Mouse (Mus musculus) lung, embryonic 16.5 days (tissue): Measurements from ENCODE around the gene Sgca. TPM values are rescaled to one million over a fixed set of nuclear protein-coding genes. Genes with fewer than 3 reads are reported as not detected.
"Not testable (repeated sequence)": the region's sequence is repeated elsewhere in the genome, so short reads cannot be mapped to it uniquely, and the experiment has no call there.

Experiments used
- ATAC-seq: fragments of 200-750 bp; cut with Nextera tagmentation; 2 replicates; pipeline ENCODE4 v1.8.0; 2017; ENCODE audit warnings: low read depth, mild to moderate bottlenecking, moderate library complexity
- H3K27ac ChIP-seq: fragments of 300-500 bp; sonication (generic); 2 replicates; pipeline ENCODE4 v1.5.1; 2014; ENCODE audit warnings: mild to moderate bottlenecking, control low read depth, low read length
- H3K27me3 ChIP-seq: fragments of 300-500 bp; sonication (generic); 2 replicates; pipeline ENCODE4 v1.6.1; 2014; ENCODE audit warnings: low read depth, low read length, mixed read lengths; ENCODE audit not compliant: control insufficient read depth, insufficient read depth
- H3K36me3 ChIP-seq: fragments of 300-500 bp; sonication (generic); 2 replicates; pipeline ENCODE4 v1.6.1; 2014; ENCODE audit warnings: low read length; ENCODE audit not compliant: control insufficient read depth, insufficient read depth
- H3K4me1 ChIP-seq: fragments of 300-500 bp; sonication (generic); replicated peaks from 2 replicates; pipeline ENCODE4 v1.6.1; 2014; ENCODE audit warnings: low read length, mixed read lengths; ENCODE audit not compliant: control insufficient read depth, insufficient read depth
- H3K4me2 ChIP-seq: fragments of 300-500 bp; sonication (generic); 2 replicates; pipeline ENCODE4 v1.6.1; 2014; ENCODE audit warnings: low read depth, low read length, control low read depth
- H3K4me3 ChIP-seq: fragments of 300-500 bp; sonication (generic); 2 replicates; pipeline ENCODE4 v1.5.1; 2014; ENCODE audit warnings: mild to moderate bottlenecking, low read length, control low read depth
- H3K9ac ChIP-seq: fragments of 300-500 bp; sonication (generic); 2 replicates; pipeline ENCODE4 v1.6.1; 2014; ENCODE audit warnings: low read length, control low read depth
- H3K9me3 ChIP-seq: fragments of 300-500 bp; sonication (generic); 2 replicates; pipeline ENCODE4 v1.6.1; 2016; ENCODE audit warnings: low read length; ENCODE audit not compliant: control insufficient read depth
- WGBS: fragments of 180-500 bp; shearing (Covaris S2); extraction: QIAGEN DNeasy Blood & Tissue Kit; methylation state at CpG from one replicate; pipeline ENCODE4 v1.1.7; 2014; 5-methylcytosine and 5-hydroxymethylcytosine counted together
- polyA plus RNA-seq: library from polyadenylated mRNA; unstranded; fragments of >200 nt; fragmentation: Nextera tagmentation; extraction: Ambion mirVana; gene quantifications from 2 replicates; pipeline ENCODE4 v1.2.1, GENCODE M21; 2015

Sgca gene
- polyA plus RNA-seq, 1 experiment from 2014 or later, result 1.4 TPM

DNA sequence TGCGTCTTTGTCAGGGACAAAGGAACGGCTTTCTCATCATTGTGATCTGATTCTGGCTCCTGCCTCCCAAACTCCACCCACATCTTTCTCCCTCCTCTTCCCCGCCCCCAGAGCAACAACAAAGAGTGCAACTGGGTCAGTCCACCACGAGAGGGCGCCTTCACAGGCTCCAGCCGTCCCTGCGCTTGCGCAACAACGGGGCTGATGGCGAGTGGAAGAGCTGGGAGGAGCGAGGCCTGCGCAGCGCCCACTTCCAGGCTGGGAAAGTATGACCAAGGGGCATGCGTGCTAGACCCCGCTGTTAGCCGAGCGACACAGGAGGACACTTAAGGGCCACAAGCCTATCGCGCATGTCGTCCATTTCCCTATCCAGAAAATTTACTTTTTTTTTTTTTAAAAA, 2.8 kb upstream of the Sgca start:
- Histone ChIP-seq H3K27ac (no peak overlapping the region), H3K9me3 (no peaks in the 10 kb centered on the region), H3K27me3 (no peaks in the 10 kb centered on the region), H3K9ac (0 out of 2 replicates have a peak overlapping the region, but pooled peaks have one; percentile 5), H3K4me3 (peak overlapping the region; percentile 23), H3K4me1 (peaks cover 4% of the 10 kb centered on the region; the same call in 1 of the 2 replicates), H3K4me2 (peak overlapping the region; percentile 37), H3K36me3 (no peaks in the 10 kb centered on the region)
- peak; percentile 97 for ATAC-seq
- under 1% methylated on average over 20 of the region's 20 CpGs for WGBS

DNA sequence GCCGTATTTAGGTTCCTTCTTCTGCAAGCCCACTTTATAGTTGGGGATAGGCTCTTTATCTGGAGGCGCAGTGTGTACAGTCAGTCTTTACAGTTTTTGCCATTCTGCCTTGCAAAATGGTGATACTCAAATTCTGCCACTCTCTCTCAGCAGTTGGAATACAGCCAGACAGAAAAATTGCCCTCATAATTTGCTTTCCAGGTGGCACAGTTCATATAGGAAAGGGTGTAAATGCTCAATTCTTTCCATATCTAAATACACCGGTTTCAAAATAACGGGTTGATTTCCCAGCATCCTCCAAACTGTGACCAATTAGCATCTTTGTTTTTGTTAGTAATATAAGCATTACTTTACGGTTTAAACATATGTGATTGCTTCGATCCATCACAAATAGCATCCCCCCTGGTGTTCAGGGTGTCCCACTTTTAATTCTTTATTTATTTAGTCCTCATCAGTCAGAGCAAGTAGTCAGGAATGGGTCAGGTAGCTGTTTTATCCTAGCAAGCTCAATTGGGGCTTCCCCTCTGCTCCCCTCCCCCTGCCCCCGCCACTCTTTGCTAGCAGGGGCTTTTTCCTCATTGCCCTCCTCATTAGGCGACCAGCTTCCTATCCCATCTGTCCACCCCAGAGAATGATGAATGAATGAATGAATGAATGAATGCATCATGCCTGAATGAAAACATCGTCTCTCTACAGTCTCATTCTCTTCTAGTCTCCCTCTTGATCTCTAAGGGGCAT, 2.2 kb upstream of the Sgca start:
- H3K9ac ChIP-seq, result no peak overlapping the region
- no peak; the same call in none of the 2 replicates for ATAC-seq
- peak overlapping the region; percentile 14; the same call in 1 of the 2 replicates for H3K4me3 ChIP-seq
- 39% methylated on average over 9 of the region's 9 CpGs for WGBS
- no peak overlapping the region for H3K27ac ChIP-seq
- H3K36me3 ChIP-seq, result no peaks in the 10 kb centered on the region
- peak overlapping the region; percentile 37 for H3K4me2 ChIP-seq
- H3K4me1 ChIP-seq, result peaks cover 4% of the 10 kb centered on the region; the same call in 1 of the 2 replicates
- no peaks in the 10 kb centered on the region for H3K27me3 ChIP-seq
- H3K9me3 ChIP-seq, result no peaks in the 10 kb centered on the region

GRCm38 (mm10) chr11:94974951-94975350, 1.2 kb downstream of the Sgca start:
- ATAC-seq, result no peak
- Histone ChIP-seq H3K4me2 (no peak overlapping the region), H3K9ac (no peak overlapping the region), H3K4me3 (no peak overlapping the region), H3K27me3 (no peaks in the 10 kb centered on the region), H3K9me3 (no peaks in the 10 kb centered on the region), H3K36me3 (no peaks in the 10 kb centered on the region), H3K4me1 (peaks cover 4% of the 10 kb centered on the region; the same call in 1 of the 2 replicates), H3K27ac (no peak overlapping the region)
- 50% methylated on average over 2 of the region's 2 CpGs for WGBS

- no peak overlapping the region for H3K4me3 ChIP-seq
- no peak overlapping the region for H3K9ac ChIP-seq
- no peaks in the 10 kb centered on the region for H3K36me3 ChIP-seq
- H3K4me1 ChIP-seq, result no peaks in the 10 kb centered on the region
- H3K4me2 ChIP-seq, result no peak overlapping the region
- H3K27ac ChIP-seq, result no peak overlapping the region
- no peaks in the 10 kb centered on the region for H3K27me3 ChIP-seq
- 47% methylated on average over 4 of the region's 4 CpGs for WGBS
- no peaks in the 10 kb centered on the region for H3K9me3 ChIP-seq
- no peak for ATAC-seq
These were observed 2.8 kb downstream of the Sgca start for GRCm38 (mm10) chr11:94973313-94973712.

DNA sequence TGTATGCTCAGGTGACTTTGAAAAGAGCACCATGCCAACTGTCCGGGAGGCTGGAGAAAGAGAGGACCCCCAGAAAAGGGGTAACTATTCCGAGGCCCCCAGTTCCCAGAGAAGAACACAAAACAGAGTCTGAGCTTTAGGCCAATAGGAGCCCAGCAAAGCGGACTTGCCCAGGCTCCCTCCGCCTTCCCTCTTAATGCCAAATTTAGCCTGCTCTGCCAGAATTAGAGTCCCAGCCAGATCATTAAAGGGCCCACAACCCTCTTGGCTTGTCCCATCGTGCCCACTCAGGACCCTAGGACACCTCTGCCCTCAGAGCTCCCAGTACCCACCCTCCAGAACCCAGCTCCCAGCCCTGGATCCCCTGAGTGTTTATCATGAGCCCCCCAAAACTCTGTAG, 3.2 kb downstream of the Sgca start:
- no peak overlapping the region for H3K27ac ChIP-seq

DNA sequence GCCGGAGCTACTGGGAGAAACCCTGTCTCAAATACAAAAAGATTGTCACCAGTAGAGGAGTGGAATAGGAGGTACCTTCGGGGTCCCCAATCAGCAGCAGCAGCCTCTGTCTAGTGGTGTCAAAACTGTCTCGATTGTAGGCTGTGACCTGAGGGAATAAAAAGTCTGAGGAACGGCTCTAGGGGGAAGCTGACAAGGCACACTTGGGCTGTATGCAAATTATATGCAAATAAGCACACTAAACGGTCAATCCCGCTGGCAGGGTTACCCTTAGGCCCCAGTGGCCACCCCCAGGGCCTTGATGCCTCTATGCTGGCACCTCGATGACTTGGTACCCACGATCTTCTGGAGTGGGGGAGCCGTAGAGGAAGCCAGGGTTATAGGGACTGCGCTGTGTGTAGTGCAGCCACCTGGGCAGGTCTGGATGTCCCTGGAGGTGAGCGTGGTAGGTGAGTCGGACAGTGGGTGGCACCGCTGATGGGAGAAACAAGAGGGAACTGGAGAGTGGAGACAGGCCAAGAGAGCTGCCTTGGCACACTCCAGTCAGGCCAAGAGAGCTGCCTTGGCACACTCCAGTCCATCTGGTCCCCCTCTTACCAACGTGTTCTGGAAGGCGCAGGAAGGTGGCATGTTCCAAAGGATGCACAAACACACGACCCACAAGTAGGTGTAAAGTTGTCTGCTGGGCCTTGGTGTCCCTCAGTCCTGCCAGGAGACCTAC, 4.1 kb downstream of the Sgca start:
- Histone ChIP-seq H3K9ac (no peak overlapping the region), H3K27ac (no peak overlapping the region), H3K27me3 (no peaks in the 10 kb centered on the region), H3K4me1 (no peaks in the 10 kb centered on the region), H3K4me2 (no peak overlapping the region), H3K9me3 (no peaks in the 10 kb centered on the region), H3K4me3 (no peak overlapping the region), H3K36me3 (no peaks in the 10 kb centered on the region)
- ATAC-seq, result no peak
- 59% methylated on average over 16 of the region's 16 CpGs for WGBS

More for the DNA sequence above, 3.2 kb downstream of the Sgca start:
- no peak overlapping the region for H3K4me2 ChIP-seq
- WGBS, result 55% methylated on average over 5 of the region's 5 CpGs
- no peak overlapping the region for H3K4me3 ChIP-seq
- no peak for ATAC-seq
- H3K9ac ChIP-seq, result no peak overlapping the region
- no peaks in the 10 kb centered on the region for H3K4me1 ChIP-seq
- H3K36me3 ChIP-seq, result no peaks in the 10 kb centered on the region
- H3K9me3 ChIP-seq, result no peaks in the 10 kb centered on the region
- no peaks in the 10 kb centered on the region for H3K27me3 ChIP-seq

DNA sequence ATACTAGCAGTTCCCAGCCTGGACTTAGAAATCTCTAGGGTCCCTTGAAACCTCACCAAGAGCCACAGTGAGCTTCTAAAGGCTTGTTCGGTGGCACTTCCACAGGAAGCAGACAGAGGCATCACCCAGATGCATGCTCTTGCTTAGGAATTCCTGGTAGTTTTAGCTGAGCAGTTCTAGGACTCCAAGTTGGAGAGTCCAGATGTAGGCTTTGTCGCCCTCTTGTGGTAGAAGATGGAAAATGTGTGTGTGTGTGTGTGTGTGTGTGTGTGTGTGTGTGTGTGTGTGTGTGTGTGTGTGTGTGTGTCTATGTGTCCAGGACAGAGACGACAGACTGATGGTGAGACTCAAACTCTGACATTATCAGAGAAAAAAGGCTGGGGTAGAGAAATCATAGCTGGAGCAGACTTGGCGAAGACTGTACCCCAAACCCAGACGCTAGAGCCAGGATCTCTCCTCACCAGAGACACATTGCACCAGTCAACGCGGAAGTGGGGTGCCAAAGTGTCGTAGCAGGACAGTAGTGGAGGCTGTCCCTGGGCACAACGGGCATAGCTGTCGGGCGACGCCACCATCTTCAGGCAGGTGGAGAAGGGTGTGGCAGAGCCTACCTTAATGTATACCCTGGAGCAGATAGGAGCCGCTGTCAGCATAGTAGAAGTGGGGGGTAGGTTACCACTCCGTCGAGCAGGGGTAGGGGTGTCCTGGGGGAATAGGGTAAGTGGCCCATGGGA, 5.8 kb downstream of the Sgca start:
- peak; percentile 77; the same call in 1 of the 2 replicates for ATAC-seq
- H3K4me1 ChIP-seq, result no peaks in the 10 kb centered on the region
- no peaks in the 10 kb centered on the region for H3K9me3 ChIP-seq
- H3K9ac ChIP-seq, result no peak overlapping the region
- H3K27me3 ChIP-seq, result no peaks in the 10 kb centered on the region
- H3K4me3 ChIP-seq, result no peak overlapping the region
- 47% methylated on average over 15 of the region's 15 CpGs for WGBS
- no peak overlapping the region for H3K4me2 ChIP-seq
- H3K27ac ChIP-seq, result no peak overlapping the region
- H3K36me3 ChIP-seq, result no peaks in the 10 kb centered on the region

DNA sequence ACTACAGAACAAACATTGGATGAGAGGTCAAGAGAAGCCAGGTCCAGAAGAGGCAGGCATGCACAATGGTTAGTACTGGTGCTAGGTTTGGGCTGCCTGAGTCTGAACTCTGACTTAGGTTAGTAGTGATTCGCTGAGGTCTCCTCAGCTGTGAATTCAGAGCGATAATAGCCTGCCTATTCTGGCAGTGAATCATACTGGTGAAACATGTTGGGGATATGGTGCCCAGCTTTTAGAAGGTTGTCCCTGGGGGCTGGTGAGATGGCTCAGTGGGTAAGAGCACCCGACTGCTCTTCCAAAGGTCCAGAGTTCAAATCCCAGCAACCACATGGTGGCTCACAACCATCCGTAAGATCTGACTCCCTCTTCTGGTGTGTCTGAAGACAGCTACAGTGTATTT, 6.4 kb downstream of the Sgca start:
- H3K4me3 ChIP-seq, H3K27ac ChIP-seq, H3K9ac ChIP-seq, ATAC-seq, H3K4me2 ChIP-seq, H3K4me1 ChIP-seq, H3K36me3 ChIP-seq, H3K9me3 ChIP-seq, H3K27me3 ChIP-seq: not testable (repeated sequence)
- WGBS, result 92% methylated on average over 4 of the region's 4 CpGs

DNA sequence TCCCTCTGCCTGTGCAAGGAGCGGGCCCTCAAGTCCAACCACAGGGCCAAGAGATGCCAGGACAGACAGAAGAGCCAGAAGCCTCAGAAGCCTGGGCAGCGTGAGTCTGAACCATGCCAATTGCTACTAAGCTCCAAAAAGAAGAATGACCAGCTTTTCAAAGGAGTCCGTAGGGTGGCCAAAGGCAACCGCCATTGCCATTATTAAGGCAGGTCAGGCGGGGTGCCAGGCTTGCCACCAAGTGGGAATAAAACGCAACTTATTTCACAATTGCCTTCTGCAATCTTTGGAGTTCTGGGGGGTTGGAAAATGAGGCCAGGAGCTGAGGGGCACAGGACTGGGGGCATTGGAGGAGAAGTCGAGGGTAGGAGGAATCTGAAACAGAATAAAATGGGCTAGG, 7.9 kb downstream of the Sgca start:
- no peaks in the 10 kb centered on the region for H3K27me3 ChIP-seq
- no peak overlapping the region for H3K9ac ChIP-seq
- ATAC-seq, result no peak
- H3K27ac ChIP-seq, result no peak overlapping the region
- no peak overlapping the region for H3K4me2 ChIP-seq
- H3K9me3 ChIP-seq, result no peaks in the 10 kb centered on the region
- WGBS, result 73% methylated on average over 7 of the region's 7 CpGs
- H3K36me3 ChIP-seq, result no peaks in the 10 kb centered on the region
- no peak overlapping the region for H3K4me3 ChIP-seq
- H3K4me1 ChIP-seq, result no peaks in the 10 kb centered on the region
